7 mouse cellular contexts compared by ENCODE assay signal in genomic region chr19:16131831-16132230, GRCm38 (mm10). TPM values are rescaled to one million over a fixed set of nuclear protein-coding genes. Genes with fewer than 3 reads are reported as not detected.
A peak's percentile ranks its signal among the peaks of the same experiment; 100 is the strongest.
DNase-seq lines count a peak whose midpoint lies in the region; ATAC-seq lines count a peak whose summit lies in the region.

No protein-coding gene starts in this region.

- no peak for DNase-seq in lung, postnatal 25 days (ENCODE audit: low spot score)
- no peak for DNase-seq in forebrain, embryonic 10.5 days (ENCODE audit: extremely low spot score, low spot score)
- no peak for DNase-seq in left cerebral cortex, adult 18-20 months (ENCODE audit: low spot score in 2 of 2)
- no peak for DNase-seq in B cell, adult 2 months

- no peaks in the 10 kb centered on the region for H3K36me3 ChIP-seq in lung, embryonic 15.5 days
- no peaks in the 10 kb centered on the region for H3K36me3 ChIP-seq in forebrain, embryonic 10.5 days (replicated peaks)
- no peaks in the 10 kb centered on the region for H3K36me3 ChIP-seq in kidney, embryonic 16.5 days (ENCODE audit: insufficient read depth, low read length)
- H3K36me3 ChIP-seq in neural tube, embryonic 12.5 days, result no peaks in the 10 kb centered on the region

- WGBS in lung, embryonic 15.5 days, result 8% methylated on average over 6 of the region's 6 CpGs
- 15% methylated on average over 6 of the region's 6 CpGs for WGBS in forebrain, embryonic 10.5 days
- WGBS in kidney, embryonic 16.5 days, result 7% methylated on average over 6 of the region's 6 CpGs
- WGBS in neural tube, embryonic 12.5 days, result 12% methylated on average over 6 of the region's 6 CpGs

- H3K4me2 ChIP-seq in lung, embryonic 15.5 days, result peak overlapping the region; percentile 70
- H3K4me2 ChIP-seq in kidney, embryonic 16.5 days (replicated peaks; ENCODE audit: low read depth, low read length), result peak overlapping the region; percentile 69
- H3K4me2 ChIP-seq in neural tube, embryonic 12.5 days (replicated peaks), result peak overlapping the region; percentile 67

- no peak for ATAC-seq in lung, embryonic 15.5 days (ENCODE audit: borderline replicate concordance, extremely low read depth, low FRiP score, low TSS enrichment)
- ATAC-seq in kidney, embryonic 16.5 days (ENCODE audit: low FRiP score, low TSS enrichment), result peak; percentile 12
- ATAC-seq in neural tube, embryonic 12.5 days (ENCODE audit: low FRiP score, low read depth), result peak; percentile 3; the same call in 1 of the 2 replicates

- H3K27ac ChIP-seq in lung, embryonic 15.5 days, result peak overlapping the region; percentile 96
- peak overlapping the region; percentile 99 for H3K27ac ChIP-seq in forebrain, embryonic 10.5 days
- peak overlapping the region; percentile 89 for H3K27ac ChIP-seq in kidney, embryonic 16.5 days (ENCODE audit: low read length)
- H3K27ac ChIP-seq in neural tube, embryonic 12.5 days, result peak overlapping the region; percentile 98

- H3K4me3 ChIP-seq in lung, embryonic 15.5 days, result peak overlapping the region; percentile 97
- H3K4me3 ChIP-seq in forebrain, embryonic 10.5 days, result peak overlapping the region; percentile 97
- H3K4me3 ChIP-seq in kidney, embryonic 16.5 days (ENCODE audit: low read length), result peak overlapping the region; percentile 93
- peak overlapping the region; percentile 96 for H3K4me3 ChIP-seq in neural tube, embryonic 12.5 days

- H3K27me3 ChIP-seq in lung, embryonic 15.5 days, result no peaks in the 10 kb centered on the region
- no peaks in the 10 kb centered on the region for H3K27me3 ChIP-seq in forebrain, embryonic 10.5 days (ENCODE audit: poor library complexity, severe bottlenecking)
- H3K27me3 ChIP-seq in kidney, embryonic 16.5 days (ENCODE audit: insufficient read depth, low read length), result no peaks in the 10 kb centered on the region
- H3K27me3 ChIP-seq in neural tube, embryonic 12.5 days (replicated peaks), result no peaks in the 10 kb centered on the region

- H3K9me3 ChIP-seq in lung, embryonic 15.5 days, result no peaks in the 10 kb centered on the region
- H3K9me3 ChIP-seq in forebrain, embryonic 10.5 days, result no peaks in the 10 kb centered on the region
- H3K9me3 ChIP-seq in kidney, embryonic 16.5 days (ENCODE audit: low read length), result no peaks in the 10 kb centered on the region
- no peaks in the 10 kb centered on the region for H3K9me3 ChIP-seq in neural tube, embryonic 12.5 days

- H3K9ac ChIP-seq in lung, embryonic 15.5 days, result peak overlapping the region; percentile 80
- H3K9ac ChIP-seq in kidney, embryonic 16.5 days (replicated peaks; ENCODE audit: low read length), result peak overlapping the region; percentile 99
- H3K9ac ChIP-seq in neural tube, embryonic 12.5 days, result peak overlapping the region; percentile 98

- H3K4me1 ChIP-seq in lung, embryonic 15.5 days, result peaks cover 36% of the 10 kb centered on the region
- H3K4me1 ChIP-seq in forebrain, embryonic 10.5 days, result peaks cover 46% of the 10 kb centered on the region
- peaks cover 31% of the 10 kb centered on the region for H3K4me1 ChIP-seq in kidney, embryonic 16.5 days (ENCODE audit: insufficient read depth, low read length)
- peaks cover 22% of the 10 kb centered on the region for H3K4me1 ChIP-seq in neural tube, embryonic 12.5 days

RNA-seq across cellular contexts. Expression of gene Gnaq, which starts 0.8 kb away (rescaled TPM):
- polyA plus RNA-seq in lung, embryonic 15.5 days (2015; fragmentation: Nextera tagmentation; extraction: Ambion mirVana), result 30.6 and 34.3 TPM in 2 replicates
- polyA plus RNA-seq in forebrain, embryonic 10.5 days (2016; fragmentation: Nextera tagmentation; extraction: Ambion mirVana), result 20.7 and 24.5 TPM in 2 replicates
- 40.0 and 41.4 TPM in 2 replicates for polyA plus RNA-seq in kidney, embryonic 16.5 days (2015; fragmentation: Nextera tagmentation; extraction: Ambion mirVana)
- polyA plus RNA-seq in neural tube, embryonic 12.5 days (2016; fragmentation: Nextera tagmentation; extraction: Ambion mirVana), result 54.1 and 54.8 TPM in 2 replicates
- 100 to 1,000 TPM; 156 to 160 TPM for total RNA-seq in left cerebral cortex, adult 18-20 months (2021)
